Mouse (Mus musculus) adrenal gland, adult 8-10 months (tissue): ENCODE measurements around the gene Gins1. TPM values are rescaled to one million over a fixed set of nuclear protein-coding genes. Genes with fewer than 3 reads are reported as not detected.
A peak's percentile ranks its signal among the peaks of the same experiment; 100 is the strongest.
"Not testable (repeated sequence)": the region's sequence is repeated elsewhere in the genome, so short reads cannot be mapped to it uniquely, and the experiment has no call there.

Experiments used
- DNase-seq: peaks from one replicate; pipeline ENCODE4 v3.0.0; 2022
- total RNA-seq, 4 experiments: library from RNA; stranded (reverse); gene quantifications; 2 replicates each; pipeline ENCODE4 v1.2.4; 2022

Gene Gins1
- total RNA-seq, 4 experiments from 2014 or later = 2.4 to 2.7 (median 2.6) TPM

GRCm38 (mm10) chr2:150910295-150910881 lies 5.2 kb downstream of the Gins1 start:
- DNase-seq = no peak

GRCm38 (mm10) chr2:150914781-150915515 lies 9.7 kb downstream of the Gins1 start:
- no peak for DNase-seq

GRCm38 (mm10) chr2:150915786-150916185 lies 10.6 kb downstream of the Gins1 start:
- no peak for DNase-seq

- no peak for DNase-seq
These were observed 13.5 kb downstream of the Gins1 start for GRCm38 (mm10) chr2:150918720-150919119.

DNA sequence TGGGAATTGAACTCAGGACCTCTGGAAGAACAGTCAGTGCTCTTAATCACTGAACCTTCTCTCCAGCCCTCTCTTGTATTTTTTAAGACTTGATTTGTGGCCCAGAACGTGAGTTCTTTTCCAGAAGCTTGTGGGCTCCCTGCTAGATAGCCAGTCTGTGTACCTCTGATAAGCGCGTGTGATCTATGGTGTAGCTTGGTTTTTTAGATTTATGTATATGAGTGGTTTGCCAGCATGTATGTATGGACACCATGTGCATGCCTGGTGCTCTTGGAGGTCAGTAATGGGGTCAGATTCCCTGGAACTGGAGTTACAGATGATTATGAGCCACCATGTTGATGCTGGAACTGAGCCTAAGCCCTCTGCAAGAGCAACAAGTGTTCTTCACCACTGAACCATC lies 15.3 kb downstream of the Gins1 start:
- no peak for DNase-seq

DNA sequence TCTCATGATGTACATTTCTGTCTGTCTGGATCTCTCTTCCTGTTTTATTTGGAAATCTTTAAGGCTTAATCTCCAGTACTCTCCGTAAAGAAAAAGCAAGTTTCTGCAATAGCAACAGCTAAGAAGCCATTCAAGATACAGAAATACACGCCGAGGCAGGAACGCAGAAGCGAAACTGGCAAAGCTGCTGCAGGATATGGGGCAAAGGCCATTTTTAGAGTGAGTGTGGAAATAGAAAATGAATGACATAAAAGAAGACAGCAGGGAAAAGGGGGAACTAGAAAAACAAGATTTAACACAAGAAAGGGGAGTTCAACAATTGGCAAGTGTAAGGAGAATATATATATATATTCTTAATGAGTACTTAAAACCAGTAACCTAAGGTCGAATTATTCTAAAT lies 16.5 kb downstream of the Gins1 start:
- no peak for DNase-seq

GRCm38 (mm10) chr2:150922165-150922564 lies 17.0 kb downstream of the Gins1 start:
- no peak for DNase-seq

- DNase-seq = no peak
These were observed 17.8 kb downstream of the Gins1 start for GRCm38 (mm10) chr2:150923026-150923425.

GRCm38 (mm10) chr2:150923505-150923904 lies 18.3 kb downstream of the Gins1 start:
- no peak for DNase-seq

GRCm38 (mm10) chr2:150927038-150927720 lies 22.0 kb downstream of the Gins1 start:
- DNase-seq = peak; percentile 24

- no peak for DNase-seq
These were observed 24.0 kb downstream of the Gins1 start for GRCm38 (mm10) chr2:150929156-150929555.

- DNase-seq = no peak
These were observed 25.6 kb downstream of the Gins1 start for GRCm38 (mm10) chr2:150930806-150931205.

DNA sequence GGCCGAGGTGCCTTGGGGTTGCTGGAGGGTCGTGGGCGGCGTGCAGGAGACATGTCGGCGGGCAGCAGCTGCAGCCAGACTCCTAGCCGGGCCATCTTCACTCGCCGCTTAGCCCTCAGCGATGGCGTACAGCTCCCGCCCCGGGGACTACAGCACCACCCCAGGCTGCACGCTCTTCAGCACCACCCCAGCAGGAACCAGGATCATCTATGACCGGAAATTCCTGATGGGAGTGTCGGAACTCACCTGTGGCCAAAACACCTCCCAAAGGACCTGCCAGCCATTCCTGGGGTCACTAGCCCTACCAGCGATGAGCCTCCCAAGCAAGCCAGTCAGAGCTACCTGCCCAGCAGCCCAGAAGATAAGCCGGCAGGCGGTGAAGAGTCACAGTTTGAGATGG lies 28.3 kb downstream of the Gins1 start:
- DNase-seq = no peak

DNA sequence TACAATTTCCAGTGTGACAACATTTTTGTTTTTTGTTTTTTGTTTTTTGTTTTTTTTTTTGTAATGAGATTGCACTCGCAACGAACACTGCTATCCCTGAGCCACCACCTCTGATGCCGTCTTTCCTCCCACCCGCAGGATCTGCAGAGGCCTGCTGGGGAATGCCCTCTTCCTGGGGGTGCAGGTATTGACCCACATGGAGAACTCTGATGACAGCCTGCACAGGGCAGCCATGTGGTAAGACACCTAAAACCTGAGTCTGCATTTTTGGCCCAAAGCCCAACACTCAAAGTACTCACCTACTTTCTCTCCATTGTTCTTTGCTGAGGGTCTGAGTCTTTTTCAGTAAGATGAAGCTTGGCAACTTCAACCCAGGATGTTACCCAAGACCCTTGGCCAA lies 29.5 kb downstream of the Gins1 start:
- no peak for DNase-seq

DNA sequence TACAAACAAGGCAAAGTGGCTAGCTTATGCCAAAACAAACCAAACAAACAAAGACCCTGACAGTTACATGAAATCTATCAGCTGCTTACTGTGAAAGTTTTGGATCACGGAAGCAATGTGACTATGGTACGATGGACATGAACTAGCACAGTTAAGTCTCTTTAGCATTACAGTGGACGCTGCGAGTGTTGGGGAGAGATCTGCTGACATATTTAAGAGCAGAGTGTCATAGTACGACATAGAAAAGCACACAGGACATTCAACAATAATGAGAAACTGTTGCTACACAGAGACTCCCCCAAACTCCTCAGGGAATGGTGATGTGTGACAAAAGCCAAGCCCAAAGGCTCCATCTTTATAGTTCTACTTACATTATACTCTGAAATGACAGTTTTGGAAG lies 38.8 kb downstream of the Gins1 start:
- no peak for DNase-seq

DNA sequence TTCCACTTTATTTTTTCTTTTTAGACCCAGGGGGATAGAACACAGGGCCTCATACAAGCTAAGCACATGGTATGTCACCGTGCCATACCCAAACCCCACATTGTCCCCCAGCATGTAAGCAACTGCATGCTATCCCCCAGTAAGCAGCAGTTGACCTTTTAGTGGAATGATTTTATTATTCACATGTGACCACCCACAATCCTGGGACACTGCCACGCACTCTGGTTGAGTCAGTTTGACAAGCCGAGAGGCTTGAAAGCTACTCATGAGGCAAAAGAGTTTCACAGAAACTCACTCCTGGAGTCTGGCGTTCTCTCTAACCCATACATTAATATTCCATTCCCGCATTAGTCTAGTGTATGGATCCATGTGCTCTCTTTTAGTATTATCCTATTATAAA lies 42.1 kb downstream of the Gins1 start:
- DNase-seq = not testable (repeated sequence)

GRCm38 (mm10) chr2:150947880-150948611 lies 42.8 kb downstream of the Gins1 start:
- DNase-seq = not testable (repeated sequence)

- no peak for DNase-seq
These were observed 43.6 kb downstream of the Gins1 start for GRCm38 (mm10) chr2:150948786-150949185.

DNA sequence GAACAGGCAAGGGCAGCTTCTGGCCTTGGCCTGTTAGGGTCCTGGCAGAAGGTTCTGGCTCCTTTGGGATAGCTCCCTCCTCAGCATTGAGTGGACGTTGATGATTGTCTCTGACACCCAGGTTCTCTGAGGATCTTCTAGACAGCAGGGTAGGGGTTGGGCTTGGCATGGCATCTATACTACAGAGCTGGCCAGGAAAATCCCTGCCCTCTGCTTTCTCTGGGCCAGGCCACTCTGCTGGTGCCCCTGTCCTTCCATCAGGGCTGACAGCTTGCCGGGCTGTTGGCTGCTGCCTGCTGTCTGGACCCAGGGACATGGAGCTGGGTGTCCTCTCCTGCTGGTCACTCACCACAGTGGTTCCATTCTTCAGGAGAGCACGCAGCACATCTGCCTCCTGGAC lies 44.5 kb downstream of the Gins1 start:
- no peak for DNase-seq

- no peak for DNase-seq
These were observed 44.9 kb downstream of the Gins1 start for GRCm38 (mm10) chr2:150950056-150950455.

GRCm38 (mm10) chr2:150951201-150951600 lies 46.0 kb downstream of the Gins1 start:
- no peak for DNase-seq

DNA sequence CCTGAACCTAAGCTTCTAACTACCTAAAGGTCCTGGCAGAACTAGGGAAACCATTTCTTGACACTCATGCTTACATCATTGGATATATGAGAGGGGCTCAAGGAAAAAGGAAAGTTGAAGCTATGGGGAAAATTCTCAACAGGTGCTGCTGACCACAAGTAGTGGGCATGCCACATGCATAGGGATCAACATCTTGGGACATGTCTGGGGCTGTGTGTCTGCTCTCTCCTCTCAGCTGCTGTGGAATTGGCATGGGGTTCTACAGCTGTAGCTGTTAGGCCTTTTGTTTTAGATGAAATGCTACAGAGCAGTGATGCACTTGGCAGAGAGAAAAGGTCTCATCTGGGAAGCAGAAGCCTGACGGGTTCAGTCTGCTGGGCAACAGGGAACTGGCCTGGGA lies 50.7 kb downstream of the Gins1 start:
- no peak for DNase-seq

DNA sequence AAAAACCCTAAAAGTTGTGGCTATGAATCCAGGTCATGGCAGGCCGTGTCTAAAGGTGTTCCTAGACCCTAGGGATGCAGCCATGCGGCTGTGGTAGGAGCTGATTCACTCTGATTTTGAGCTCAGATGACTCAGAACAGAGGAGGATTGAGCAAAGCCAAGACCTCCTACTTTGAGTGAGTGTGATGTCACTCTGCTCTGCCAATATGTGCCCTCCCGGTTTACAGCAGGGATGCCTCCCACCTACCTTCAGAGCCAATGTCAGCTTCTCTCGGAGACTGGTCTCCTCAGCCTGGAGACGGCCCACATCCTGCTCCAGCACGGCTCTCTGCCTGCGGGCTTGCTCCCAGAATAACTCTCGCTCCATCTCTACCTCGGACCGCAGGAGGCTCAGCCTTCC lies 54.3 kb downstream of the Gins1 start:
- no peak for DNase-seq
